Mouse (Mus musculus): ENCODE data around the gene Fgfr2. TPM values are rescaled to one million over a fixed set of nuclear protein-coding genes. Genes with fewer than 3 reads are reported as not detected.

Gene Fgfr2
- polyA plus RNA-seq, 1 experiment: 3.0 TPM

DNA sequence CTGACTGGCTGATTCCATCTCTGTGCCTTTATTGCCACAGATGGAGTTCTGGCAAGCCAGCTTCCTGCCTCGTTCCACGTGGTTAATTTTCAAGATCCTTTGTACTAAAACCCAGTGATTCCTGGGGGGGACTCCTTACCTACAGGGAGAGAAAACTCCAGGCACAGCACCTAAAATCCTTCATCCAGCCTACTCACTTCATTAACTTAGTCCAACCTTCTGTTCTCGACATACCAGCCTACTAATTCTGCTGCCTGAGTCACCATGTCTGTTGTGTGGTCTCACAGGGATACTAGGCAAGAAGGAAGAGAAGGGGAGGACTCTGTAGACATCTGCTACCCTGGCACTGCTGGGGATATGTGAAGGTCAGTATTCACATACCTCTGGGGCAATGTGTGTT is 1048.6 kb downstream of the Fgfr2 start:
- TF ChIP-seq POLR2A (IDR thresholded peaks at IDR 0.05; ENCODE audit: control insufficient read depth, low read depth, low read length): no peak
- no peak for TF ChIP-seq CTCF (IDR thresholded peaks at IDR 0.05; ENCODE audit: control insufficient read depth, insufficient read depth, insufficient replicate concordance, low read depth, low read length)
- no peak overlapping the region for H3K4me3 ChIP-seq (ENCODE audit: control insufficient read depth, low read depth, low read length)
- H3K36me3 ChIP-seq (ENCODE audit: control insufficient read depth, insufficient read depth, low read length): no peaks in the 10 kb centered on the region
- no peaks in the 10 kb centered on the region for H3K4me1 ChIP-seq (ENCODE audit: control insufficient read depth, insufficient read depth, low read length)
- no peaks in the 10 kb centered on the region for H3K27me3 ChIP-seq (ENCODE audit: control insufficient read depth, insufficient read depth, low read length)
- H3K27ac ChIP-seq (ENCODE audit: control insufficient read depth, insufficient read depth, low read depth, low read length): no peak overlapping the region

DNA sequence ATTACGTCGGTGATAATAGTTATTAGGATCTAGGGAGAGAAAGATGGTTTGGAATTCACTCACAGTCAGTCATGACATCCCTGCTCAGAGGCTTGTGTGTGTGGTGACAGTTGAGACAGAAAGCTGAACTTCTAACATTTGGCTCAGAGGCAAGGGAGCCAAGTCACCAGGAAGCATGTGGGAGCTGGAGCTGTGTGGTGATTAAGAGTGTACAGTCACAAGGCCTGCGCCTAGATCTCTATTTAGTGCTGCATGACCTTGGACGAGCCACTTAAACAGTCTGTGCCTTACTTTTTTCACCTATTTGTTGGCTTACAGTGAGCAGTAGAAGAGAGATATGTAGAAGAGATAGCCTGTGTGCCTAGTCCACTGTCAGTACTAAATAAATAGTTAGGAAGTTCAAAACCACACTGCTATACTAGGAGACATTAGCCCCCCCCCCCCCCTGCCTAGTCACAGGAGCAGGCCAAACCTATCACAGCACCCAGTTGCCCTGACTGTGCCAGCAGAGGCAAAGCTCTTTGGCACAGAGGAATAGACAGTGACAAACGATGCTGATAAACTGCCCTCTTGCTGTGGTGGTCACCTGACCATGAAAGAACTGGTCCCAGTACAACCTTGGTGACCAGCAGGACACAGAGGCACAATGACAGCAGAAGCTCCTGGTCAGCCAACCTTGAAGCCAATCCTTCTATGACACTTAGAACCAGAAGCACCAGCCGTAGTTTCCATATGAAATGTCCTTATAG is 1052.1 kb downstream of the Fgfr2 start:
- H3K4me3 ChIP-seq (ENCODE audit: control insufficient read depth, low read depth, low read length): no peak overlapping the region
- no peaks in the 10 kb centered on the region for H3K27me3 ChIP-seq (ENCODE audit: control insufficient read depth, insufficient read depth, low read length)
- TF ChIP-seq CTCF (IDR thresholded peaks at IDR 0.05; ENCODE audit: control insufficient read depth, insufficient read depth, insufficient replicate concordance, low read depth, low read length) (no peak), POLR2A (IDR thresholded peaks at IDR 0.05; ENCODE audit: control insufficient read depth, low read depth, low read length) (no peak)
- no peaks in the 10 kb centered on the region for H3K4me1 ChIP-seq (ENCODE audit: control insufficient read depth, insufficient read depth, low read length)
- no peaks in the 10 kb centered on the region for H3K36me3 ChIP-seq (ENCODE audit: control insufficient read depth, insufficient read depth, low read length)
- no peak overlapping the region for H3K27ac ChIP-seq (ENCODE audit: control insufficient read depth, insufficient read depth, low read depth, low read length)

DNA sequence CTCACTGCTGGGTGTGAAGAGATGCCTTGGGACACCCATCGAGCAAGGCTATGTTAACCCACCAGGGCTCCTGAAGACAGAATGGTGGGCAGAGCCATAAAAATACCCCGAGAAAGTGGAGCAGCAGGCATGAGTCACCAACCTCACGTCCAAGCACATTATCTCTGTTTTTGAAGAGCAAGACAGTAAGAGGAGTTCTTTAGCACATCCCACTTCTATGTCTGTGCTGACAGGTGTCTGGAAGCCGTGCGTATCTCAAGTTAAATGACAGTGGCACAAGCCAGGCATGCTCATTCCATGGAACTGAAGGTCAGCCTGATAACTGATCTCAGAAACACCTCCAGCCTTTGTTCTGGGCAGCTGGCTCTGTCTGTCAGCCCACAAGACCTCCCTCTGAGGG is 1055.2 kb downstream of the Fgfr2 start:
- H3K27ac ChIP-seq (ENCODE audit: control insufficient read depth, insufficient read depth, low read depth, low read length): no peak overlapping the region
- H3K4me3 ChIP-seq (ENCODE audit: control insufficient read depth, low read depth, low read length): no peak overlapping the region
- H3K36me3 ChIP-seq (ENCODE audit: control insufficient read depth, insufficient read depth, low read length): no peaks in the 10 kb centered on the region
- no peaks in the 10 kb centered on the region for H3K4me1 ChIP-seq (ENCODE audit: control insufficient read depth, insufficient read depth, low read length)
- TF ChIP-seq CTCF (IDR thresholded peaks at IDR 0.05; ENCODE audit: control insufficient read depth, insufficient read depth, insufficient replicate concordance, low read depth, low read length) (no peak), POLR2A (IDR thresholded peaks at IDR 0.05; ENCODE audit: control insufficient read depth, low read depth, low read length) (no peak)
- no peaks in the 10 kb centered on the region for H3K27me3 ChIP-seq (ENCODE audit: control insufficient read depth, insufficient read depth, low read length)

DNA sequence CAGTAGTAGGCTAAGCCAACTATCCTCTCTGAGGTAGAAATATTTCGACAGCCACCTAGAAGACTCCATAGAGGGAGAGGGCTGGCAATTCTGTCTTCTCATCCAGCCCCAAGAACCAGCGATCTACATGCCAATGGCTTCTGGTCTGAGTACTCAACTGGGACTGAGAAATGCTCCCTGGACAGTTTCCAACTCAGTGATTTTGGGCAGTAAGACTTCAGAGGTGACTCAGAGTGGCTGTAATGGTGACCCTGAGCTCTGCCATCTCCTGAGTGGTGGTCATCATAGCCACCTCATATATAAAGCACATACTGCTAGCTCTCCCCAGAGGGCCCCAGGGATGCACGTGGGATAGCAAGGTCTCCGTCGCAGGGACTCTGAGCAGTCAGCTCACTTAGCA is 1055.6 kb downstream of the Fgfr2 start:
- H3K4me3 ChIP-seq (ENCODE audit: control insufficient read depth, low read depth, low read length): no peak overlapping the region
- no peaks in the 10 kb centered on the region for H3K36me3 ChIP-seq (ENCODE audit: control insufficient read depth, insufficient read depth, low read length)
- H3K27ac ChIP-seq (ENCODE audit: control insufficient read depth, insufficient read depth, low read depth, low read length): no peak overlapping the region
- no peaks in the 10 kb centered on the region for H3K4me1 ChIP-seq (ENCODE audit: control insufficient read depth, insufficient read depth, low read length)
- no peak for TF ChIP-seq CTCF (IDR thresholded peaks at IDR 0.05; ENCODE audit: control insufficient read depth, insufficient read depth, insufficient replicate concordance, low read depth, low read length)
- no peak for TF ChIP-seq POLR2A (IDR thresholded peaks at IDR 0.05; ENCODE audit: control insufficient read depth, low read depth, low read length)
- H3K27me3 ChIP-seq (ENCODE audit: control insufficient read depth, insufficient read depth, low read length): no peaks in the 10 kb centered on the region

DNA sequence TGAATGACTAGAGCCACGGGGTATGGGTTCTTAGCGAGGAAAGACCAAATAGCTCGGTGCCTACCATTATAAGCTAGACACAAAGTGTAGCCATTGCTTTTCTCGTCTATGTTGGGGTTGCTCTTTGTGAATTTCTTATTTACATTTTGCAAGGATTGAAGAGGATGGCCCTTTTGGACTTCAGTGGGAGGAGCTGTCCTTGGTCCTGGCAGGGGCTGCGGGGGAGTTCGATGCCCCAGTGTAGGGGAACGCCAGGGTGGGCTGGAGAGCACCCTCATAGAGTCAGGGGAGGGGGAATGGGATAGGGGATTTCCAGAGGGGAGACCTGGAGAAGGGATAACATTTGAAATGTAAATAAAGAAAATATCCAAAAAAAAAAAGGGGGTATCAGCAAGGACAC is 1063.0 kb downstream of the Fgfr2 start:
- Histone ChIP-seq H3K36me3 (ENCODE audit: control insufficient read depth, insufficient read depth, low read length) (no peaks in the 10 kb centered on the region), H3K4me3 (ENCODE audit: control insufficient read depth, low read depth, low read length) (no peak overlapping the region), H3K27ac (ENCODE audit: control insufficient read depth, insufficient read depth, low read depth, low read length) (no peak overlapping the region), H3K27me3 (ENCODE audit: control insufficient read depth, insufficient read depth, low read length) (no peaks in the 10 kb centered on the region), H3K4me1 (ENCODE audit: control insufficient read depth, insufficient read depth, low read length) (no peaks in the 10 kb centered on the region)
- TF ChIP-seq POLR2A (IDR thresholded peaks at IDR 0.05; ENCODE audit: control insufficient read depth, low read depth, low read length) (no peak), CTCF (IDR thresholded peaks at IDR 0.05; ENCODE audit: control insufficient read depth, insufficient read depth, insufficient replicate concordance, low read depth, low read length) (no peak)

DNA sequence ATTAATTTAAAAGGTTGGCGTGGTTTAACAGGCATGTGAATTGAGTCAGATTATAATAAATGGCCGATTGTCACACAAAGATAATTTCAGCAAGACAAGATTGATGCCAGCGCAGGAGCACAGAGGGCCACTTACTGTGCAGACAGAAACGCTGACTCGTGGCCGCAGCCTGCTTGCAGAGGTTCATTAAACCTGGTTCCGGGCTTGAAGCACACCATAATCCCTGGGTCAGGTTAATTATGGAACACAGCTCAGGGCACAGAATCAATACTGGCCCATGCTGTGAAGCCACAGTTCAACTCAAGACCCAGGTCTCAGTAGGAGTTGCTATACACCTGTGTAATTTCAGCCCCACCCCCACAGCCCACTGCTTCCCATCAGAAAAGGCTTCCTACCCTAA is 1066.6 kb downstream of the Fgfr2 start:
- H3K27me3 ChIP-seq (ENCODE audit: control insufficient read depth, insufficient read depth, low read length): no peaks in the 10 kb centered on the region
- H3K4me3 ChIP-seq (ENCODE audit: control insufficient read depth, low read depth, low read length): no peak overlapping the region
- H3K27ac ChIP-seq (ENCODE audit: control insufficient read depth, insufficient read depth, low read depth, low read length): no peak overlapping the region
- H3K36me3 ChIP-seq (ENCODE audit: control insufficient read depth, insufficient read depth, low read length): no peaks in the 10 kb centered on the region
- TF ChIP-seq POLR2A (IDR thresholded peaks at IDR 0.05; ENCODE audit: control insufficient read depth, low read depth, low read length) (no peak), CTCF (IDR thresholded peaks at IDR 0.05; ENCODE audit: control insufficient read depth, insufficient read depth, insufficient replicate concordance, low read depth, low read length) (no peak)
- no peaks in the 10 kb centered on the region for H3K4me1 ChIP-seq (ENCODE audit: control insufficient read depth, insufficient read depth, low read length)

DNA sequence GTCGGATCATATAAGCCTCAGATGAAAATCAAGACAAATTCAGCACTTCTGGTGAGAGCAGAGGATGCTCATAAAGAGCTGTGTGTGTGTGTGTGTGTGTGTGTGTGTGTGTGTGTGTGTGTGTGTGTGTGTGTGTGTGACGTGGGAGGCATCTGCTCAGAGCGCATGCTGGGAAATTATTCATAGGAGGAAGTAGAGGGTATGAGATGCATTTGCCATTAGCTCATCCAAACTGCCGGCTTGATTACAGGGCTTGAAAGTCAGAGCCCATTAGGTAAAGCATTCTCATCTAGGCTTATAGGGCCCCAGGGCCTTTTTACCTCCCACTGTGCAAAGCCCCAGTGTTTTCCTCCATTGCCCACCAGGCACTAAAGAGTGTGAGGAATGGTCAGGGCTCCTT is 1076.5 kb downstream of the Fgfr2 start:
- Histone ChIP-seq H3K27ac (ENCODE audit: control insufficient read depth, insufficient read depth, low read depth, low read length) (no peak overlapping the region), H3K36me3 (ENCODE audit: control insufficient read depth, insufficient read depth, low read length) (no peaks in the 10 kb centered on the region), H3K4me3 (ENCODE audit: control insufficient read depth, low read depth, low read length) (no peak overlapping the region), H3K27me3 (ENCODE audit: control insufficient read depth, insufficient read depth, low read length) (no peaks in the 10 kb centered on the region), H3K4me1 (ENCODE audit: control insufficient read depth, insufficient read depth, low read length) (no peaks in the 10 kb centered on the region)
- TF ChIP-seq CTCF (IDR thresholded peaks at IDR 0.05; ENCODE audit: control insufficient read depth, insufficient read depth, insufficient replicate concordance, low read depth, low read length) (no peak), POLR2A (IDR thresholded peaks at IDR 0.05; ENCODE audit: control insufficient read depth, low read depth, low read length) (no peak)
